Mouse (Mus musculus): ENCODE measurements around the gene Mta1.

Mta1 gene

GRCm38 (mm10) chr12:113149341-113149740, 51.3 kb downstream of the Mta1 start:
- peak in 1 of 2 experiments; percentile 49 for DNase-seq

- DNase-seq: no peak
These were observed 51.8 kb downstream of the Mta1 start for GRCm38 (mm10) chr12:113149896-113150295.

- DNase-seq: no peak
These were observed 52.5 kb downstream of the Mta1 start for GRCm38 (mm10) chr12:113150591-113150990.

DNA sequence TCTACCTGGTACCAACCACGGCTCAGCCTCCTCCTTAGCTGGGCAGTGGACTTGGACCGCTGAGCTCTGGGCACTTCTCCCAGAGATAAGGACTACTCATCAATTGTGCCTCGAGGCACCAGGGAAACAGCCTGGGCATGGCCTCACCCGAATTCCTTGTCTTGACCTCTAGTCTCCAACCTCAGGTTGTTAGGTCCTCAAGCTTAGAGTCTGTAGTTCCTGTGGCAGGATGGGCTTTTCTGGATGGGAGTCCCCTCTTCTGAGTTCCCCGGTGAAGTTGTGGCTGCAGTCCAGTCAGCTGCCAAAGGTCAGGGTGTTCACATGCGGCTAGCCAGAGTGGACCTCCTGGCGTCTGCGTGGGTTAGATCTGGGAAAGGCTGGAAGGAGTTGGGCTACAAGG, 53.0 kb downstream of the Mta1 start:
- DNase-seq: no peak

- DNase-seq: no peak
These were observed 53.7 kb downstream of the Mta1 start for GRCm38 (mm10) chr12:113151661-113152271.

GRCm38 (mm10) chr12:113152272-113152661, 54.2 kb downstream of the Mta1 start:
- no peak for DNase-seq

DNA sequence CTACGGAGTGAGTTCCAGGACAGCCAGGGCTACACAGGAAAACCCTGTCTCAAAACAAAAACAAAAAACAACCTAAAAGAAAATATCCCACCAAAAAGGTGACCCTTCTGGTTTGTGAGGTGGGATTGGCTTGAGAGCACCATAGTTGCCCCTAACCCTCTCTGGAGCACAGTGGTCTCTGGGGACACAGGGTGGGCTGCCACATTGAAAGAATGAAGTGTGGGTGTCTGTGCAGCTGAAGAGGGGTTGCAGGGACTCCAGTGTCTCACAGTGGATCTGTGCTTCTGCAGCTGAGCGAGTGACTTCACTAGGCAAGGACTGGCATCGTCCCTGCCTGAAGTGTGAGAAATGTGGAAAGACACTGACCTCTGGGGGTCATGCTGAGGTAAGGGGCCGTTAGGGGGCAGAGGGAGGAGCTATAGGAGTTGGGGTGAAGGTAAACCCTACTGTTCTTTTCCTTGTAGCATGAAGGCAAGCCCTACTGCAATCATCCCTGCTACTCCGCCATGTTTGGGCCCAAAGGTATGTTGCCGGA, 55.0 kb downstream of the Mta1 start:
- DNase-seq: no peak

GRCm38 (mm10) chr12:113153971-113154370, 55.9 kb downstream of the Mta1 start:
- DNase-seq: no peak

- DNase-seq: no peak
These were observed 56.6 kb downstream of the Mta1 start for GRCm38 (mm10) chr12:113154747-113155075.

DNA sequence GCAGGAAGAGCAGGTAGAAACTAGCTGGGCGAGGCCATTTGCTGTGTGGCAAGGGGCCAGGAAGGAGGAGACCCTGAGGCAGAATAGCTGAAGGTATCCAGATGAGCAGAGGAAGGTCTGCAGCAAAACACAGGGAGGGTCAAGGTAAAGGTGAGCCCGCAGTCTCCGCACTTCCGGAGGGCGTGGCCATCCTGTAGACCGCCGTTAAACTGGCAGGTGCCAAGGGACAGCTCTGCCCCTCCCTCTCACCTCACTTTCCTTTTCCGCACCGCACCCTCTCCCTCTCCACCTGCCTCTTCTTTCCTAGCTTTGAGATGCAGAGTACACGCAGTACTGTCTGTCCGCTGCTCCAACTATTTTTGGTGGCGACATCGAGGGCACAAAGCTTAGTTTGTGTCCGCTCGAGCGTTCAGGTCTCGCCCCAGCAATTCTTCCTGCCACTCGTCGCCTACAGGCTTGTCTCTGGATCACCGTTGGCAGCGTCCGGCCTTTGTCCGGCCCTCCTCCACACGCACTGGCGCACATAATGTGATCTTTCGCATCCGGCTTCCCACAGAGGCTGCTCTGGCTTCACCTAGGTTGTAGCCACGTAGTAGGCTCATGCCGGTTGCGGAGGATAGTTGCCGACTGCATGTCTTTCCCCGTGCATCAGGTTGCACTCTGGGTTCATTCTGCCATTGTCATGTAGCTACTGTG, 57.1 kb downstream of the Mta1 start:
- peak; percentile 64 for DNase-seq

DNA sequence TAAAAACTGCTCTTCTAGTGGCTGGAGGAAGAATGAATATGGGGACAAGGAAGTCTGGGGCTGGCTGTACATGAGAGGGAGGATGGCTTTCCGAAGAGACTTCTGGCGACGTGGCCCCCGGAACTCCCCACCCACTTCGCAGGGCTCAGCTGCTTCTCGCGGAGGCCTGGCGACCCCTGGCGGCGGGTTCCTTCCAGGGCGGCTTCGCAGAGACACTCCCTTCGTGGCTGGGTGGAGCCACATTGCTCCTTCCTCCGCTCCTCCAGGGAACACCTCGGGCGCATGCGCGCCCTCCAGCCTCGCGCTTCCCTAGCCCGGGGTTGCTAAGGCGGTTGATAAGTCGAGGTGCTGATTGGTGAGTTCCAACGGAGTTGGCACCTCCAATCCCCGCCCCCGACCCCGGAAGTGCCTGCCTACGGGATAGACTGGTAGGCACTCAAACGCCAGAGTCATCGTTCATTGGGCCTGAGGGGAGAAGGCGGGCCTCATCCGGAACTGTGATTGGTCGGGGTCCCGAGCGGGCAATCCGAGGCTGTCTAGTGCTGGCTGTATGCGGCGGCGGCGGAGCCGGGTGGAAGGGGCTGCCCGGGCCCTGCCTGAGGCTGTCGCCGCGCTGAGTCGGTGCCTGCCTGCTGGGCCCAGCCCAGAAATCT, 57.9 kb downstream of the Mta1 start, which contains the start of gene Tedc1:
TSS of gene Tedc1 (plus strand) at position 535 of the 653 bp plus-strand sequence.
- peak; percentile 100 for DNase-seq

DNA sequence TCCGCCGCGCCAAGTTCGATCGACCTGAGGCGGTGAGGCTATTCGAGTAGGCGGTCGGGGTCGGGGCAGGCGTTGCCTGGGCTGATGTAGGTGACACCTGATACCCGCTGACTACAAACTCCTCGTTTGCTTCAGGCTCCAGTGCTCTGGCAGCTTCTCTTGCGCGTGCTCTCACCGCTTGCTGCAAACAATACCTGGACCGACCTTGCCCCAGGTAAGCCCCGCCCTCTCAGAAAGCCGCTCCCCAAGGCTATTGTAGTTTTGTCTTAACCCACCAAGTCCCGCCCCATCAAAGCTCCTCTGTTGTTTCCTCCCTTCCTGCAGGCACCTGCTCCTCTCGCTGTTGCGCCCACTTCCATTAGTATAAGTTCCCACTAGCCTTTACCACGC, 58.5 kb downstream of the Mta1 start:
- no peak for DNase-seq

- peak; percentile 43 to 58 for DNase-seq
These were observed 58.9 kb downstream of the Mta1 start for GRCm38 (mm10) chr12:113157002-113157401.

- DNase-seq: peak in 1 of 2 experiments; percentile 4
These were observed 59.4 kb downstream of the Mta1 start for GRCm38 (mm10) chr12:113157521-113157920.

DNA sequence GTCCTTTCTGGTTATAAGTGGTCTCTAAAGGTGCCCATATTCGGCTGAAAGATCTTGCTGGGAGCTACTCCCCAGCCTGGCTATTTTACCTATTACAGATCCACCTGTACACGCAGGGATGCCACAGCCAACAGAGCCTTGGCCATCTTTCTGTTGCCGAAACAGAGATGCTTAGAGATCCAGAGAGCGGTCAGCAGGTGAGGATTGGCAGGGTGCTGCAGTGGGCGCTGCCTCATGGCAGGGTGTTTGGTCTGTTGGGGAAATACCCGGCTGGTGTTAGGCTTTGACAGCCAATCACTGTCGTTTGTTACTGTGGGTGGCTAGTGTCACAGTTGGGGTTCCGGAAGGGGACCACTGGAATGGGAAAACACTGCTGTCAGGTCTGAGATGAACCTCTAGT, 59.9 kb downstream of the Mta1 start:
- DNase-seq: peak in 1 of 2 experiments; percentile 5

- DNase-seq: no peak
These were observed 65.5 kb downstream of the Mta1 start for GRCm38 (mm10) chr12:113163561-113164006.

- no peak for DNase-seq
These were observed 70.0 kb downstream of the Mta1 start for GRCm38 (mm10) chr12:113168031-113168536.

DNA sequence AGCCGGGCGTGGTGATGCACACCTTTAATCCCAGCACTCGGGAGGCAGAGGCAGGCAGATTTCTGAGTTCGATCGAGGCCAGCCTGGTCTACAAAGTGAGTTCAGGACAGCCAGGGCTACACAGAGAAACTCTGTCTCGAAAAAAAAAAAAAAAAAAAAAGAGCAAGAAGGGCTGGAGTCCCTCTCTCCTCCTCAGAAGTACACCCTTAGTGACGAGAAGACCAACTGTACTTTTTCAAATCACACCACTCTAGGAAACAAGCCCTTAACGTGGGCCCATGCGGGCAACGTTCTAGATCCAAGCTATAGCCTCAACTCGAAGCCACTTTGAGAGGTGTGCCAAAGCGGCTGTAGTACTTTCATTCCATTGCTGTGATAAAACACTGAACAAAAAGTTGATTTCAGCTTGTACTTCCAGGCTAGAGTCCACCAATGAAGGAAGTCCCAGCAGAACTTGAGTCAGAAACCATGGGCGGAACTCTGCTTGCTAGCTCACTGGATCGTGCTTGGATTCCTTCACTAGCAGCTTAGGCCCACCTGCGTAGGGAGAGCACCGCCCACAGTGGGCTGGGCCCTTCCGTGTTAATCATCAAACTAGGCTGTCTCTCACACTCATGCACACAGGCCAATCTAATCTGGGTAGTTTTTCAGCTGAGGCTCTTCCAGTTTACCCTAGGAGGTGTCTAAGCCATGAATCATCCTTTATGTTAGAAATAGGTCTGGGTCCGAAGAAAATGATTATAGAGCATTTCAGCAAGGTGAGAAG, 79.1 kb downstream of the Mta1 start:
- no peak for DNase-seq

GRCm38 (mm10) chr12:113181020-113181419, 82.9 kb downstream of the Mta1 start:
- DNase-seq: no peak

DNA sequence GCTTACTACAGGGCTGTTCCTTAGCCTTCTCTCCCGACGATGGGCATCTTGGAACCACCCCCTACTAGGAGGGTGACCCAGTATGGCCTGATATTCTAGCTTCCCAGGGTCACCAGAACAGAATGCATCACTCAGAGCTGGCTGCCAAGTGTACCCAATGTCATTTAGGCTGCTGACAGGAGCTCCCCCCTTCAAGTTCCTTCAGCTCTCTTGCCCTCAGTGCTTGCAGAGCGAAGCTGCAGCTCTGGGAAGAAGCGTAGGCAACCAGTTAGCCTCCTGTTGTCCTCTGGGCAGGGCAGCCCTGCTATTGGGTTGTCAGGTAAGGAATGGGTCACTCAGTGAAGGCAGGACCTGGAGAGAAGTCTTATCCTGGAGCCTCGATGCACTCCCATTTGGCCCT, 86.9 kb downstream of the Mta1 start:
- DNase-seq: no peak

- DNase-seq: peak; percentile 74
These were observed 87.6 kb downstream of the Mta1 start, which contains the start of gene Tmem121 for GRCm38 (mm10) chr12:113185442-113186291. TSS of gene Tmem121 (plus strand) at chr12:113185930.
